Mouse (Mus musculus) CH12.LX (cell line): ENCODE measurements around the gene Prdx2.
A peak's percentile ranks its signal among the peaks of the same experiment; 100 is the strongest.

ENCODE experiments used
- CTCF ChIP-seq, 2 experiments: IDR thresholded peaks in 1 of 2; conservative IDR thresholded peaks in 1 of 2; 2 replicates each; pipeline ENCODE4 v1.5.1; 2011 to 2012; ENCODE audit warnings: low read depth in 2 of 2, low read length in 2 of 2, improper control_type of control experiment in 1 of 2, inconsistent platforms in 1 of 2, mild to moderate bottlenecking in 1 of 2, moderate library complexity in 1 of 2
- POLR2A ChIP-seq: IDR thresholded peaks from 2 replicates; pipeline ENCODE4 v1.6.1; 2011; ENCODE audit warnings: low read depth, mild to moderate bottlenecking, improper control_type of control experiment, low read length

GRCm38 (mm10) chr8:84946528-84947240, 22.7 kb upstream of the Prdx2 start, which contains the start of gene Rtbdn:
- TF ChIP-seq CTCF (conservative IDR thresholded peaks at IDR 0.05 in 1 of 2, IDR thresholded peaks at IDR 0.05 in 1 of 2; ENCODE audit: low read depth in 2 of 2, low read length in 2 of 2), result peak in 1 of 2 experiments; percentile 61; a peak in 2 of 4 replicates
- no peak for TF ChIP-seq POLR2A
